Mouse (Mus musculus): ENCODE measurements around the gene Camk1d.
"Not testable (repeated sequence)": the region's sequence is repeated elsewhere in the genome, so short reads cannot be mapped to it uniquely, and the experiment has no call there.

Camk1d gene

DNA sequence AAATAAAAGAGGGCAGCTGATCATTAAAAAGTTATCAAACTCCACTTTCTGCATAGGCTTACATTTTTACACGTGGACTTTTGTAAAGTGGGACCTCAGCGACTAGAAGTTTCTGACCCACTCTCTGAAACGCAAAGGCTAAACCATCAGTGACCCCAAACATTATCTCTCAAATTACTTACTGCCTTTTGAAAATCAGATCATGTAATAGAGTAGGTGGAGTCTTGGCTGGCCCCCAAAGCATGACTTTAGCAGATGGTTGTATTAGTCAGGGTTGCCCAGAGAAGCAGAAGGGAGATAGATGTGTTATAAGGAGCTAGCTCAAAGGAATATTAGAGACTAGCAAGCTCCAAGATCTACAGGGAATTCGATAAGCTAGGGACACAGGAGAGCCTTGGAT, 103.8 kb downstream of the Camk1d start:
- no peak for DNase-seq

- no peak for DNase-seq
These were observed 106.1 kb downstream of the Camk1d start for GRCm38 (mm10) chr2:5607920-5608841.

DNA sequence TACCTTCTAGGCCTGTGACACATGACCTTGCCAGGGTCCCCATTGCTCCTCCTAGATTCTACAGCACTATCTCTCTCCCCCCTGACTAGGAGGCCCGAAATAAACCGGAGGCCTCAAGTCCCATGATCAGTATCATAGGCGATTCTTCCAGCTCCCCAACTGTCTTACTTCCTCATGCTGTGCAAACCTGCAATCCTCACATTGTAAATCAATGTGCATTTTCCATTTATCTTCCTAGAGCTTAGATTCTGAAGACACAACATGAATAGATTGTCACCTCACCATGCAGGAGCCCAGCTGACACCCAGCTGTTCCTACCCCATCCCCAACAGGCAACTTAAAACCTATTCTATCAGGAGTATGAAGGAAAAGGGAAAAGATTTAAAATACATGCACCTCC, 108.5 kb downstream of the Camk1d start:
- no peak for DNase-seq

DNA sequence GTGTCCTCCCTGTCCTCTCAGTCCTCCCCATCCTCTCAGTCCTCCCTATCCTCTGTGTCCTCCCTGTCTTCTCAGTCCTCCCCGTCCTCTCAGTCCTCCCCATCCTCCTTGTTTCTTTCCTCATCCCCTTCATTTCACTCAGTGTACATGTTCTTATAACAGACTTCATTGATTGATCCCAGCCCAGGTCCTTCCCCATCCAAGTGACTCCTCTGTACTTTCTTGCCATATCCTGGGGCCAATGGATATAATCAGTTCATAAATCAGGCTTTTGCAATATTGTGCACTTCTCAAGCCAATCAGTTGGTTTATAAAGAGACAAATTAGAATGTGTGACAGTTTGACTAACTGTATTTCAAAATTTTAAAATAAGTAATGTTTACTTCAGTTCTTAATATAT, 112.3 kb downstream of the Camk1d start:
- DNase-seq = no peak

DNA sequence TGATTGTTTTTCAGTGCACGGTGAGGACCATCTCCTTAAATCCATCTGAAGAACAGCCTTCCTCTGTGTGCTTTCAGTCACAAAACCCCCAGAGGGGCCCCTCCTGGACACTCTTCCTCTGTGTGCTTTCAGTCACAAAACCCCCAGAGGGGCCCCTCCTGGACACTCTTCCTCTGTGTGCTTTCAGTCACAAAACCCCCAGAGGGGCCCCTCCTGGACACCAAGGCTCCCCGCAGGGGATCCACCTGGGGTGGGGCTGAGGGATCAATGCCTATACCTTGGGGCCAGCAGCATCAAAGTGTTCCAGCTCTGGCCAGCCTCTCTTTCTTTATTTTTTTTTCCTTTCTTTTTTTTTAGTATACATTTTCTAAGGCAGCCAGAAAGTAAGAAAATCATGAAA, 113.1 kb downstream of the Camk1d start:
- DNase-seq = not testable (repeated sequence)

GRCm38 (mm10) chr2:5600183-5600962, 113.9 kb downstream of the Camk1d start:
- DNase-seq = no peak

DNA sequence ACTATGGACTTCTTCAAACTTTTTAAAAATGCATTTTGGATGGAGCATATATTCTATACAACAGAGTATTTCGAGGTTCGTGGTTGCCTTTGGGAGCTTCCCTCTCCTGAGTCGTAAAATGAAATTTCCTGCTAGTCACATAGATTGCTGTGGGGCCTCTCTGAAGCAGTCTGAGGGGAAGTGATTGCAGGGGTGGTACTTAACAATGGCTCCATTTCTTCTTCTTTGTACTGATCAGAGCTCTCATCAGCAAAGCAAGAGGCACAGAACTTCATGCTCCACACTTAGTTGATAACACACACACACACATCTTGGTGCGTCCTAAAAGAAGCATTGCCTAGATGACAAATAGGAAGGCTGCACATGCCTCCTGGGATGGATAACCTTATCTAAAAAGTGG, 114.6 kb downstream of the Camk1d start:
- no peak for DNase-seq

DNA sequence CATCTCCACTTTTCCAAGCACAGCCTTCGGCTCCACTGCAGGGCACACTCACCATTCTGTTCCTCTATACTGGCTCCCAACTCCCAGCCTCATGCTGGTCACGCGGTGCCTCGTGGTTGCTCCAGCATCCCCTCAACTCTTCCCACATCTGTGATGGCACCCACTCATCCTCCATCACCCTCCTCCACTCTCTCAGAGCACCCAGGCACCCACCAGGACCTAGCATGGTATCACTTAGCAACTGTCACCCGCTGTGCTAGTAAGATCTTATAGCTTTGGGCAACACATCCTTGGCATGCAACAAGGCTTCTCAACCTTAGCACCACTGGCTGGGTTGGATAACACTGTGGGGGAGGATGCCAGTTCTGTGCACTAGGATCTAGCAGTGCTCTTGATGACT, 115.8 kb downstream of the Camk1d start:
- DNase-seq = no peak

DNA sequence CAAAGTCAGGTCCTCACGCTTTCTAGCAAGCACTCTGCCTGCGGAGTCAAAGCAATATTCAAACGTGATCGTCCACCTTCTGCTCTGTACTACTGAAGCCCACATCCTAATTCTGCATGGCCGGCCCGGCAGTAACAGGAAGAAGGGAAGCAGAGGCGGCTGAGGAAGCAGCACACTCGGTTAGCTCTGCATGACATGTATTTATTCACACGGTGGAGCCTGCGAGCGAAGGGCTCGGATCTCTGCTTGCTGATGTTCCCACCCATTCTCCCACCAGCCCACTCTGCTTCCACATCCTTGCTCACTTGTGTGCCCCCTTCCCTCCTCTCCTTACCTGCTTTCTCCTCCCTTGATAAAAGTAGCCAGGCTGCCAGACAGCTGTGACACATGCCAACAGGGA, 117.4 kb downstream of the Camk1d start:
- no peak for DNase-seq

- no peak for DNase-seq
These were observed 118.7 kb downstream of the Camk1d start for GRCm38 (mm10) chr2:5595356-5596191.

- no peak for DNase-seq
These were observed 121.7 kb downstream of the Camk1d start for GRCm38 (mm10) chr2:5592461-5593136.

- no peak for DNase-seq
These were observed 124.2 kb downstream of the Camk1d start for GRCm38 (mm10) chr2:5590074-5590473.

DNA sequence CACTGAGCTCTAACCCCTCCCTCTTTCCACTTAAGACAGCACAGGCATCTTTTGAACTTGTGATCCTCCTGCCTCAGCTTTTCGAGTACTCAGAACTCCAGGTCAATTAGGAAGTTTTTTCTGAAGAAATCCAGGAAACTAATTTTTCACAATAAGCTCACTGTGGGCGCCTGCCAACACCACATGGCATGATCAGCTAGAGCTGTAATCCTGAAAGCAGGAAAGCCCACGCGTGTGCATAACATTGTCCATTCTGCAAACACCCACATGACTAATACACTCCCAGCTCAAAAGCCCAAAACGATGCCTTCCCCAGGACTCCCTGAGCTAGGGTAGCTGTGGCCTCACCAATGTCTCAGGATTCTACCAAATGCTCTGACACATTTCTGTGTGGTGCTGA, 125.2 kb downstream of the Camk1d start:
- DNase-seq = no peak

DNA sequence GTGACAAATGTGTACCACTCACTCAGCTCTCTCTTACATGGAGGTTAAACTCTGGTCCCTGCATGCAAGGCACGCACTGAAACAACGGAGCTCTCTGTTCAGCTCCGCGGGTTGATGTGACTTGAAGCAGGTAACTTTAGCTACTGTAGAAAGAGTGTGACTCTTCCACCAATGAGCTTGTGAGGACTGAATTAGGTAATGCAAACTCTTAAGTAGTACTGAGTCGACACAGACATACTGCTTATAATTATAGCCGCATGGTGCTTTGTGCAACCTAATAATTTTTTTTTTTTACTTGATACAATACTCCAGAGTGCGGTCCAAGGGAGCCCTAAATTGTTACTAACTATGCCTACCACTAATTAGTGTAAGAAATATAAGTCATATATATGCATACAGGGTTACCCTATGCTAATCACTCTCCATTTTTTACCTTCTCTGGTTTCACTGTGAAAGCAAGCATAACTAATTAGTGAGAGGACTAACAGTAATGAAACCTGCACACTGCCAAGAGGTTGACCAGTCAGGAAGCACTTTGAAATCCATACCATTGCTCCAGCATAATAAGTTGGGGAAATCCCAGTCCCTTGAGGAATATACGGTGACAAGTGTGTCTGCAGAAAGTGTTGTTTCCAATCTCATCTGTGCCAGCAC, 125.9 kb downstream of the Camk1d start:
- no peak for DNase-seq

DNA sequence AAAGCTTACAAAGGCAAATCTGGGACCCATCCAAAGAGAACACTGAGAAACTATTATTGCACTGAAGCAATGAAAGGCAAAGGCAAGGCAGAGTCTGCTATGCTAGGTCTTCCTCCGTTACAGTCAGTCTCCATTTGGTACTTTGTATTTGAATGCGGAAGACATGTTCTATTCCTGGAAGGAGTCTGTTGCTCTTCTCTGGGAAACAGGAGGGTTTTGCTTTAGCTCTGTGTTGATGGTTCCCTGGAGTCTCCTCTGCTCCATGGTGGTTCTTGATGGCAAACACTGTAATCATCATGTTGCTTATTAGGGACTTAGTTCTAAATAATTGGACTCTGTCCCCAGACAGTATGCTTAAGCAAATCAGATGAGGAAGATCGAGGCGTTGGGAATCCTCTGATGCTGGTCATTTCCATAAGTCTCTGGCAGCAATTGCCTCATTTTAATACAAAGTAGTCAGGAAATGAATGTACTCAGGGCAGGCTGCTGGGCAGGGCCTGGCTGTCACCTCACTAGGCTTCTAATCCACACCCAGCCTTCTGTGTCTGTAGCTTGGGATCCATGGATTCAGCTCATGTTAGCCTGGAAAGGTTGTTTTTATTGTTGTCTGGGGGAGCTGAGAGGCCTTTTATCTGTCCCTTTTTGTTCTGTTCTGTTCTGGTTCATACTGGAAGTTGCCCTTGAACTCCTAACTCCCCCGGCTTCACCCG, 129.8 kb downstream of the Camk1d start:
- no peak for DNase-seq

- DNase-seq = no peak
These were observed 134.9 kb downstream of the Camk1d start for GRCm38 (mm10) chr2:5579391-5579790.

DNA sequence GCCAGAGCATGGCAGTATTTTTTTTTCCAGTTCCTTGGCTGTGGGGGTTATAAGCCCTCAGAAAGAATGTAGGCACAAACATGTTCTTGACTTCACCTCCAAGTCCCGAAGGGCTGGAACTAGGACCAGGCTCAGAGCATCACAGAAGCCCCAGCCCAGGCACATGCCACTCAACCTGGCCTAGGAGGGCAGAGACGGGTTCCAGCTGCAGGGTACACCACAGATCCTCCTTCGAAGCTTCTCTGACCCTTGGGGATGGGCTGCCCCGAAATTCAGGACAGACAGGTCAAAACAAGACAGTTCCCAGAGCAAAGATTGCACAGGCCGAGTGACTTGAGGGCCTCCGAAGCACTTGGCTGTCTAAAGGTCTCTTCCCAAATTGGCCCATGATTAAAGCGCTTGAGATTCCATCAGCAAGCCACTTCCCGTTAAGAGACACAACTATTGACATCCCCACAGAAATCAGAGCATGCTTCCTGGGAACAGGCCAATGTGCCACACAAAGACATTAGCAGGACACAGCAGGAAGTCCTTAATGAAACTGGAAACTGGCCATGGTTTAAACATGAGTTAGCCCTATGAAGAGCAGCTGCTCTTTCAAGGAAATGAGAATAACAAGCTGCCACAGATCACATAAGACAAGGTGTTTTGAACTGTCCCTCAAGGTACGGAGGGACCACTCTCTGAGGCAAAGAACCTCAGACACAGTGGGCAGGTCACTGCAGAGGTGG, 136.8 kb downstream of the Camk1d start:
- DNase-seq = no peak

GRCm38 (mm10) chr2:5572314-5573006, 141.9 kb downstream of the Camk1d start:
- DNase-seq = no peak

DNA sequence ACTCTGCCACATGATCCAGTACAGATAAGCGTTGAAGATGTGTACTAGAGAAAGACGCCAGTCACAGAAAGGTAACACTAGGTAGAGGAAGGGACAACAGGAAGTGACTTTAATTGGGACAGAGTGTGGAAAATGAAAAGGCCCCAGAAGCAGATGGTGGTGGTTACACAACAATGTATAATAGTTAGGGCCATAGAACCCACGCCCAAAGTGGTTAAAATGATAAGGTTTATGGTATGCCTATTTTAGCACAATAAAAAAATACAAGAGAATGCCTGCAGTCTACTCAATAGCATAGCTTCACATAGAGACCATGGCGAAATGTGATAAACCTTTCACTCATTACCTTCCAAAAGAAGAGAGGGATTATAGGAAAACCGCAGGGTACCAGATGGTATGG, 147.7 kb downstream of the Camk1d start:
- no peak for DNase-seq

DNA sequence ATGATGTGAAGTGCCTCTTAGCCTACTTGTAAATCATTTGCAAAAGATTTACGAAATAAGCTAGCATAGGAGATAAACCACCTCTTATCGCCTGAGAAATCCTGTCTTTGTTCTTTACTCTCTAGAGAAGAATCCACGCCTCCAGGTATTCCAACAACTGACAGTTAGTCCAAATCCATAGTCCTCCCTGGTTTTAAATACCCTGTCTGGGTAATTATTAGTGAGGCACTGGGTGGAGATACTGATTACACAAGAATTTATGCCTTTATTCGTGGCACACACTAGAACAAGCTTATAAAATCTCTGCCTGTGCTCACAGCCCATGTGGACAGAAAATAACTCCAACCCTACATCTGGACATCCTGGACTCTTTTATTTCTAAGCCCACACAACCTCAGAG, 150.6 kb downstream of the Camk1d start:
- no peak for DNase-seq
